Mouse (Mus musculus) naive thymus-derived CD4-positive, alpha-beta T cell, adult 2 months (primary cell): ENCODE measurements around the gene Usp38.
A peak's percentile ranks its signal among the peaks of the same experiment; 100 is the strongest.

ENCODE experiments used
- DNase-seq: peaks from one replicate; pipeline ENCODE4 v3.0.0-alpha.2; 2011; ENCODE audit warnings: low read depth

The Usp38 gene

DNA sequence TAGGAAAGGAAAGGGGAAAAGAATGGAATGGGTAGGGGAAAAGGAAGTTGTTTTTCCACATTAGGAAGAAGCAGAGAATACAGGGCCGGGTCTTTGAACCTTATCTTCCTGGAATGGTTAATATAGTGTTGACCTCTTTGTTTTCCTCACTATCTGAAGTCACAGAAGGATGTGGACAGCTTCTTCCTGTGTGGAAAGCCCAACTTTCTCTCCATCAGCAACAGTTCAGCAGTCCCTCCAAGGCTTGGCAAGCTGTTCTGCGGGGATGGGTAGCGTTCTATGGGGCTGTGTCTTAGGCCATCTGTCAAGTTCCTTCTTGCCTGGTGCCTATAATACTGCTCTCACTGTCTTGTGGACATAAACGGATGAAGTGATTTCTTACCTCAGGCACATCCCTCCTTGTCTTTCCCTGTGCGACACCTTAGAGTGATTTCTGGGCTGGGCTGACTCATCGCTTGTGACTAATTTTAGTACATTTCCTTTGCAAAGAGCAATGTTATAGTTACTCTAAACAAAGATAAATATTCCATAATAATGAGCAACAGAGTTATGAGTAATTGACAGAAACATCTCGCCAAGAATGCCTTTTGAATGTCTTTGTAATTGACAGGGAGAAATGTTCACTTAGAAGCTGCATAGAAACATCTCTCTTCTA, 52.7 kb downstream of the Usp38 start:
- DNase-seq: no peak

DNA sequence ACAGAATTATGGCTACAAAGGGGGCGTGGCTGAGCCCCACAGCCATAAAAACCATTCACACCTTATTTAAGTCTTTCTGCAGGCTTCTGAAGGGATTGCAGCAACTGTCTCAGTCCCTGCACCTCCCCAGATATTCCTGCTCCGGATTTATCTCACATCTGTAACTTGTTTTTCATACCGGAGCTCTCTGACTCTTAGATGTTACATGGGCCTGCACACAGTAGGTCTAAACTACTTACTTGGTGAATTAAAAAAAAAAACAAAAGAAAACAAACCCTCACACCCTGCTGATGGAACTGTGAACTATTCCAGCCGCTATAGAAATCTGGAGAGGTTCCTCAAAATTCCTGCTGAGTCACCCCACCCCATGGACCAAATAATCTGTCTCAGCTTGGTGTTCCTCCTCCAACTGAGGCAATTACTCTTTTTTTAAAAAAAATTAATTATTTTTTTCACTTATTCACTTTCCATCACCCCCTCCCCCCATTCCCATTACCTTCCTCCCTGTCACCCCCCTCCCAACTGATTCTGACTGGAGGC, 53.6 kb downstream of the Usp38 start:
- DNase-seq: no peak

GRCm38 (mm10) chr8:80959588-80960268, 55.0 kb downstream of the Usp38 start:
- DNase-seq: no peak

- no peak for DNase-seq
Observed at GRCm38 (mm10) chr8:80957776-80958175, 57.0 kb downstream of the Usp38 start.

GRCm38 (mm10) chr8:80952973-80953372, 61.8 kb downstream of the Usp38 start:
- no peak for DNase-seq

GRCm38 (mm10) chr8:80952235-80952915, 62.4 kb downstream of the Usp38 start:
- no peak for DNase-seq

DNA sequence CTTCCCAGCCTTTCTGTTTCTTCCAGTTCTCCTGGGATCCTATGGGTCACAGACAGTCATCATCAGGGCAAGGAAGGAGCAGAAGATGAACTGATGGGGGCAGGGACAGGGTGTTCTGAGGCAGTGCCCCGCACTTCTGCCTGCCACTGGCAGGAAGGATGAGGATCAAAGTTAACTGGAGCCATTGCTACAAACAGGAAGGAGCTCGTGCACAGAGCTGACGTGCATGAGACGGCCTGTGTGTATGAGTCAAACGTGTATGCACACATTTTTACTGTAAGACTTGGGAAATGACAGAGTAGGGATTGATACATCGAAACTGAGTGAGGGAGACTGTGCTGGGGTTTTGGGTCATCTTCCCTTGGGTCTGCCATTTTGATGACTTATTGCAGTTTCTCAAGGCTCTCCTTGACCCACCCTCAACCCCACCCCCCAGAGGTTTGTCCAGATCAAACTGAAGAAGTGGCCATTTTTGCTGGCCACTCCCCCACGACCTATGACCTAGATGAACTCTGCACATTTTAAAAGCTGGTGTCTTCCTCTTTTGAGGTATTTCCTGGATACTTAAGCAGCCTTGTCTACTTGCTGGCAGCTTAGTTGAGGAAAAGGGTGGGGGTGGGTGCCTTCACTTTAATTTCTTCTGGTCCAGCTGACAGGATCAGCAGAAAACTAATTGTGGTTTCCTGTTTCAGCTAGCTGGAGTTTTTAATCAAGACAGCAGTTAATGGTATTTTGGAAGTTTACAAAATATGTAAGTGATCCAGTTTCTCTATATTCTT, 66.1 kb downstream of the Usp38 start:
- peak; percentile 57 for DNase-seq

DNA sequence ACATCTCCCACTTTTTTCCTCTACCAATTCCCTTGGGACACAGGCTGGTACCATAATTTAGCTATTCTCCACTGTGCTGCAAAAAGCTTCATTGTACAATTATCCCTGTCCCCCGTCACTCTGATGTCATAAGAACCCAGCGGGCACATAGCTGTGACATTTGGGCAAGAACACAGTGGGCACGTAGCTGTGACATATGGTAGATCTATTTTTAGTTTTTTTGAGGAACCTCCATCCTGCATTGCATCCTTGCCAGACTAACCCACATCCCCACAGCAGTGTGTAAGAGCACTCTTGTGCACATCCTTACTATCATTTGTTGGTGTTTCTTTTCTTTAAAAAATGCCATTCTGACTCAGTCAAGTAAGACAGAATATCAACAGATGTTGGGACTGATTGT, 71.0 kb downstream of the Usp38 start:
- no peak for DNase-seq

DNA sequence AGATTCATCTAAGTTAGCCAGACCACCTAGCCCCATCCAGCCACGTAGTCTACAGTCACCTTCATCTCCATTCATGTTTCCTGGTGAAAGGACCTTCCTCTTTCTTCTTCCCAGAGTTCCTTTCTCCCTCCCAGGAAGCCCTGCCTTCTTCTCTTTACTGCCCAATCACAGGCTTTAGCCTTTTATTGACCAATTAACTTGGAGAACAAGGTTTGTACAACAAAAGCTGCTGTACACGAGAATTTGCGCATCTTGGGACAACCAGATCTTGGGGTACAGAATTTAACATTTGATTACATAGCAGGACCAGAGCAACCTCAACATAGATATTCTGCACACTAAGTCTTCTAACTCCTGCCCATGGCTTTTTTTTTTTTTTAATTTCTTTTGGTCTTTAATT, 73.1 kb downstream of the Usp38 start:
- DNase-seq: no peak

GRCm38 (mm10) chr8:80937814-80938650, 76.7 kb downstream of the Usp38 start:
- no peak for DNase-seq
